25 mouse cellular contexts compared by ENCODE assay signal in genomic region chr1:90132402-90132801, GRCm38 (mm10). TPM values are rescaled to one million over a fixed set of nuclear protein-coding genes. Genes with fewer than 3 reads are reported as not detected.
DNase-seq lines count a peak whose midpoint lies in the region; ATAC-seq and TF ChIP-seq lines count a peak whose summit lies in the region.
"Had no signal": no experiment of that assay in that cellular context is flagged by ENCODE, and none has a peak within 500 bp of the region (broad histone marks: within the 10 kb centered on the region; RNA-seq: fewer than 3 reads in every experiment).

No protein-coding gene starts in this region.

- DNase-seq in hindbrain, postnatal 0 days (ENCODE audit: low spot score), result no peak
- peak; percentile 16 for DNase-seq in midbrain, postnatal 0 days (ENCODE audit: low spot score)
- DNase-seq in midbrain, embryonic 10.5 days (ENCODE audit: low spot score), result no peak
- peak; percentile 64 for DNase-seq in retina, embryonic 14.5 days (ENCODE audit: low spot score)
- no peak for DNase-seq in frontal cortex, postnatal 36 days (ENCODE audit: low spot score in 2 of 2)
- DNase-seq: adrenal gland, adult 8-10 months; adrenal gland, postnatal 36 days; B cell, adult 2 months; cerebellum, adult 11-12 months; cerebellum, adult 9-10 months; cerebellum, postnatal 25 days; gastrocnemius, postnatal 10 days; heart, adult 18-20 months; heart, postnatal 14 days had no signal

- H3K4me2 ChIP-seq in hindbrain, embryonic 12.5 days (replicated peaks), result no peak overlapping the region
- H3K4me2 ChIP-seq in hindbrain, postnatal 0 days (ENCODE audit: low read depth, low read length), result no peak overlapping the region
- peak overlapping the region; percentile 29 for H3K4me2 ChIP-seq in kidney, embryonic 16.5 days (replicated peaks; ENCODE audit: low read depth, low read length)
- no peak overlapping the region for H3K4me2 ChIP-seq in kidney, embryonic 14.5 days (replicated peaks; ENCODE audit: low read depth, low read length)
- H3K4me2 ChIP-seq in midbrain, postnatal 0 days (ENCODE audit: low read depth, low read length, poor library complexity, severe bottlenecking), result no peak overlapping the region
- H3K4me2 ChIP-seq: embryonic facial prominence, embryonic 12.5 days; forebrain, embryonic 15.5 days; heart, embryonic 11.5 days; heart, embryonic 15.5 days had no signal

- H3K9ac ChIP-seq in hindbrain, embryonic 12.5 days, result no peak overlapping the region
- H3K9ac ChIP-seq in hindbrain, postnatal 0 days (replicated peaks; ENCODE audit: low read length), result no peak overlapping the region
- H3K9ac ChIP-seq in kidney, embryonic 16.5 days (replicated peaks; ENCODE audit: low read length), result no peak overlapping the region
- H3K9ac ChIP-seq in kidney, embryonic 14.5 days (ENCODE audit: low read depth, low read length), result no peak overlapping the region
- no peak overlapping the region for H3K9ac ChIP-seq in midbrain, postnatal 0 days (replicated peaks; ENCODE audit: low read length, poor library complexity, severe bottlenecking)
- H3K9ac ChIP-seq: embryonic facial prominence, embryonic 12.5 days; forebrain, embryonic 15.5 days; heart, embryonic 15.5 days had no signal

- no peaks in the 10 kb centered on the region for H3K27me3 ChIP-seq in hindbrain, embryonic 12.5 days
- no peaks in the 10 kb centered on the region for H3K27me3 ChIP-seq in hindbrain, postnatal 0 days (ENCODE audit: insufficient read depth, low read length)
- no peaks in the 10 kb centered on the region; the same call in 1 of the 2 replicates for H3K27me3 ChIP-seq in kidney, embryonic 16.5 days (ENCODE audit: insufficient read depth, low read length)
- H3K27me3 ChIP-seq in kidney, embryonic 14.5 days (ENCODE audit: control insufficient read depth, insufficient read depth, low read length), result no peaks in the 10 kb centered on the region
- H3K27me3 ChIP-seq in midbrain, postnatal 0 days (ENCODE audit: insufficient read depth, low read length), result no peaks in the 10 kb centered on the region
- H3K27me3 ChIP-seq in midbrain, embryonic 10.5 days (ENCODE audit: low read depth, poor library complexity, severe bottlenecking), result 0 out of 2 replicates have a peak, but pooled peaks cover 3% of the 10 kb centered on the region
- H3K27me3 ChIP-seq: embryonic facial prominence, embryonic 12.5 days; forebrain, embryonic 15.5 days had no signal

- WGBS in hindbrain, embryonic 12.5 days, result 57% methylated on average over 11 of the region's 11 CpGs
- 43% methylated on average over 11 of the region's 11 CpGs for WGBS in hindbrain, postnatal 0 days
- 31% methylated on average over 11 of the region's 11 CpGs for WGBS in kidney, embryonic 16.5 days
- WGBS in kidney, embryonic 14.5 days, result 24% methylated on average over 11 of the region's 11 CpGs
- 46% methylated on average over 11 of the region's 11 CpGs for WGBS in midbrain, postnatal 0 days
- WGBS in midbrain, embryonic 10.5 days, result 92% methylated on average over 11 of the region's 11 CpGs

- H3K4me1 ChIP-seq in hindbrain, embryonic 12.5 days, result 0 out of 2 replicates have a peak, but pooled peaks cover 7% of the 10 kb centered on the region
- no peaks in the 10 kb centered on the region for H3K4me1 ChIP-seq in hindbrain, postnatal 0 days (ENCODE audit: insufficient read depth, low read length)
- peaks cover 16% of the 10 kb centered on the region for H3K4me1 ChIP-seq in kidney, embryonic 16.5 days (ENCODE audit: insufficient read depth, low read length)
- peaks cover 10% of the 10 kb centered on the region; the same call in 1 of the 2 replicates for H3K4me1 ChIP-seq in kidney, embryonic 14.5 days (ENCODE audit: control insufficient read depth, insufficient read depth, low read length)
- H3K4me1 ChIP-seq in midbrain, postnatal 0 days (ENCODE audit: insufficient read depth, low read length), result no peaks in the 10 kb centered on the region
- peaks cover 7% of the 10 kb centered on the region for H3K4me1 ChIP-seq in midbrain, embryonic 10.5 days
- H3K4me1 ChIP-seq: forebrain, embryonic 15.5 days; heart, embryonic 15.5 days had no signal

- TF ChIP-seq CTCF in hindbrain, postnatal 0 days (IDR thresholded peaks at IDR 0.05; ENCODE audit: low read depth), result no peak
- no peak for TF ChIP-seq CTCF in midbrain, postnatal 0 days (IDR thresholded peaks at IDR 0.05)

- H3K27ac ChIP-seq in hindbrain, embryonic 12.5 days, result peak overlapping the region; percentile 75; the same call in 1 of the 2 replicates
- no peak overlapping the region for H3K27ac ChIP-seq in hindbrain, postnatal 0 days
- H3K27ac ChIP-seq in kidney, embryonic 16.5 days (ENCODE audit: low read length), result no peak overlapping the region
- no peak overlapping the region for H3K27ac ChIP-seq in kidney, embryonic 14.5 days (ENCODE audit: low read depth, low read length)
- H3K27ac ChIP-seq in midbrain, postnatal 0 days (ENCODE audit: low read depth, low read length), result no peak overlapping the region
- no peak overlapping the region for H3K27ac ChIP-seq in midbrain, embryonic 10.5 days (replicated peaks)
- H3K27ac ChIP-seq: embryonic facial prominence, embryonic 12.5 days; forebrain, embryonic 15.5 days; heart, embryonic 15.5 days had no signal

- H3K36me3 ChIP-seq in hindbrain, embryonic 12.5 days, result no peaks in the 10 kb centered on the region
- no peaks in the 10 kb centered on the region for H3K36me3 ChIP-seq in hindbrain, postnatal 0 days (ENCODE audit: insufficient read depth, low read length)
- no peaks in the 10 kb centered on the region for H3K36me3 ChIP-seq in kidney, embryonic 16.5 days (ENCODE audit: insufficient read depth, low read length)
- no peaks in the 10 kb centered on the region for H3K36me3 ChIP-seq in kidney, embryonic 14.5 days (ENCODE audit: control insufficient read depth, insufficient read depth, low read length)
- H3K36me3 ChIP-seq in midbrain, postnatal 0 days (ENCODE audit: insufficient read depth, low read length), result no peaks in the 10 kb centered on the region
- no peaks in the 10 kb centered on the region for H3K36me3 ChIP-seq in midbrain, embryonic 10.5 days
- H3K36me3 ChIP-seq: embryonic facial prominence, embryonic 12.5 days; forebrain, embryonic 15.5 days; G1E; heart, embryonic 15.5 days had no signal

- no peaks in the 10 kb centered on the region for H3K9me3 ChIP-seq in hindbrain, embryonic 12.5 days (replicated peaks)
- H3K9me3 ChIP-seq in hindbrain, postnatal 0 days (ENCODE audit: low read length), result no peaks in the 10 kb centered on the region
- H3K9me3 ChIP-seq in kidney, embryonic 16.5 days (ENCODE audit: low read length), result no peaks in the 10 kb centered on the region
- no peaks in the 10 kb centered on the region for H3K9me3 ChIP-seq in kidney, embryonic 14.5 days (ENCODE audit: control insufficient read depth, low read length)
- H3K9me3 ChIP-seq in midbrain, postnatal 0 days (ENCODE audit: low read length), result no peaks in the 10 kb centered on the region
- no peaks in the 10 kb centered on the region for H3K9me3 ChIP-seq in midbrain, embryonic 10.5 days (replicated peaks)
- H3K9me3 ChIP-seq: embryonic facial prominence, embryonic 12.5 days; forebrain, embryonic 15.5 days; heart, embryonic 15.5 days had no signal

- no peak overlapping the region for H3K4me3 ChIP-seq in hindbrain, embryonic 12.5 days
- H3K4me3 ChIP-seq in hindbrain, postnatal 0 days (ENCODE audit: low read length), result no peak overlapping the region
- no peak overlapping the region for H3K4me3 ChIP-seq in kidney, embryonic 16.5 days (ENCODE audit: low read length)
- no peak overlapping the region for H3K4me3 ChIP-seq in kidney, embryonic 14.5 days (ENCODE audit: low read length)
- H3K4me3 ChIP-seq in midbrain, postnatal 0 days (ENCODE audit: low read depth, low read length), result no peak overlapping the region
- no peak overlapping the region for H3K4me3 ChIP-seq in midbrain, embryonic 10.5 days
- H3K4me3 ChIP-seq: embryonic facial prominence, embryonic 12.5 days; forebrain, embryonic 15.5 days; heart, embryonic 15.5 days had no signal

- peak; percentile 85 for ATAC-seq in hindbrain, embryonic 12.5 days (ENCODE audit: low FRiP score)
- ATAC-seq in hindbrain, postnatal 0 days, result no peak
- ATAC-seq in kidney, embryonic 16.5 days (ENCODE audit: low FRiP score, low TSS enrichment), result no peak
- ATAC-seq in kidney, embryonic 14.5 days (ENCODE audit: low FRiP score, low TSS enrichment), result no peak
- ATAC-seq in midbrain, postnatal 0 days (ENCODE audit: low FRiP score), result no peak
- ATAC-seq: CD4-positive, CD25-positive, alpha-beta regulatory T cell, adult 4 months; forebrain, embryonic 15.5 days had no signal

RNA-seq across cellular contexts. Expression of gene Iqca, which starts 20.8 kb away (rescaled TPM):
- polyA plus RNA-seq in hindbrain, embryonic 12.5 days (2016; fragmentation: Nextera tagmentation; extraction: Ambion mirVana), result 0.84 and 1.3 TPM in 2 replicates
- 0.58 and 1.8 TPM in 2 replicates for total RNA-seq in hindbrain, postnatal 0 days (2014; rRNA removed)
- 0.71 and 1.2 TPM in 2 replicates for polyA plus RNA-seq in hindbrain, postnatal 0 days (2015; fragmentation: Nextera tagmentation; extraction: Ambion mirVana)
- polyA plus RNA-seq in kidney, embryonic 16.5 days (2015; fragmentation: Nextera tagmentation; extraction: Ambion mirVana), result 0.34 and 0.39 TPM in 2 replicates
- polyA plus RNA-seq in kidney, embryonic 14.5 days (2014; fragmentation: Nextera tagmentation; extraction: Ambion mirVana), result 0.27 and 0.31 TPM in 2 replicates
- total RNA-seq in midbrain, postnatal 0 days (2014; rRNA removed), result 2.7 TPM in 1 of 2 replicates, not detected in the other
- polyA plus RNA-seq in midbrain, postnatal 0 days (2015; fragmentation: Nextera tagmentation; extraction: Ambion mirVana), result 0.55 and 0.83 TPM in 2 replicates
- 0.15 and 0.30 TPM in 2 replicates for polyA plus RNA-seq in midbrain, embryonic 10.5 days (2016; fragmentation: Nextera tagmentation; extraction: Ambion mirVana)
- total RNA-seq: adrenal gland, adult 8-10 months; adrenal gland, postnatal 36 days; gastrocnemius, postnatal 10 days; gastrocnemius, postnatal 4 days; hematopoietic stem cell, adult 5-6 weeks had no signal
- polyA plus RNA-seq: CD4-positive, CD25-positive, alpha-beta regulatory T cell, adult 4 months; G1E; heart, embryonic 11.5 days; heart, embryonic 15.5 days had no signal

Comparison
In these comparisons a context has a peak if more than half of its experiments do, and no peak if none do; other contexts are left out.
1. DNase-seq: peak in midbrain, postnatal 0 days (single experiment) and retina, embryonic 14.5 days (single experiment); none in hindbrain, postnatal 0 days (single experiment), midbrain, embryonic 10.5 days (single experiment) and frontal cortex, postnatal 36 days (0 of 2).